Mouse (Mus musculus) layer of hippocampus, adult 11-12 months (tissue): ENCODE data around the gene Cped1.
"Not testable (repeated sequence)": the region's sequence is repeated elsewhere in the genome, so short reads cannot be mapped to it uniquely, and the experiment has no call there.

Experiments used
- DNase-seq: peaks from one replicate; pipeline ENCODE4 v3.0.0; 2022; ENCODE audit warnings: low spot score

Cped1 gene

GRCm38 (mm10) chr6:22026761-22027594 lies 41.3 kb downstream of the Cped1 start:
- no peak for DNase-seq

- no peak for DNase-seq
Observed at GRCm38 (mm10) chr6:22027854-22028253, 42.1 kb downstream of the Cped1 start.

GRCm38 (mm10) chr6:22030381-22030780 lies 44.7 kb downstream of the Cped1 start:
- no peak for DNase-seq

- DNase-seq: no peak
Observed at GRCm38 (mm10) chr6:22033188-22033587, 47.5 kb downstream of the Cped1 start.

- DNase-seq: no peak
Observed at GRCm38 (mm10) chr6:22035408-22035807, 49.7 kb downstream of the Cped1 start.

GRCm38 (mm10) chr6:22035895-22036294 lies 50.2 kb downstream of the Cped1 start:
- DNase-seq: no peak

GRCm38 (mm10) chr6:22036396-22036795 lies 50.7 kb downstream of the Cped1 start:
- no peak for DNase-seq

- DNase-seq: no peak
Observed at GRCm38 (mm10) chr6:22036911-22037310, 51.2 kb downstream of the Cped1 start.

GRCm38 (mm10) chr6:22037441-22038050 lies 51.8 kb downstream of the Cped1 start:
- no peak for DNase-seq

GRCm38 (mm10) chr6:22039666-22040065 lies 54.0 kb downstream of the Cped1 start:
- DNase-seq: not testable (repeated sequence)

- DNase-seq: no peak
Observed at GRCm38 (mm10) chr6:22044880-22045605, 59.3 kb downstream of the Cped1 start.

- no peak for DNase-seq
Observed at GRCm38 (mm10) chr6:22047101-22047500, 61.4 kb downstream of the Cped1 start.

GRCm38 (mm10) chr6:22049093-22049492 lies 63.4 kb downstream of the Cped1 start:
- DNase-seq: no peak

GRCm38 (mm10) chr6:22051526-22051925 lies 65.8 kb downstream of the Cped1 start:
- DNase-seq: no peak

- no peak for DNase-seq
Observed at GRCm38 (mm10) chr6:22053014-22053413, 67.3 kb downstream of the Cped1 start.

GRCm38 (mm10) chr6:22064341-22064740 lies 78.6 kb downstream of the Cped1 start:
- no peak for DNase-seq

- peak; percentile 6 for DNase-seq
Observed at GRCm38 (mm10) chr6:22070603-22071322, 85.0 kb downstream of the Cped1 start.

- no peak for DNase-seq
Observed at GRCm38 (mm10) chr6:22071323-22071840, 85.7 kb downstream of the Cped1 start.

GRCm38 (mm10) chr6:22072737-22073136 lies 87.0 kb downstream of the Cped1 start:
- DNase-seq: no peak

- no peak for DNase-seq
Observed at GRCm38 (mm10) chr6:22074232-22075083, 88.7 kb downstream of the Cped1 start.

- DNase-seq: no peak
Observed at GRCm38 (mm10) chr6:22078686-22079264, 93.1 kb downstream of the Cped1 start.
